Comparison of ENCODE assay signal across 42 mouse cellular contexts in the genomic region with DNA sequence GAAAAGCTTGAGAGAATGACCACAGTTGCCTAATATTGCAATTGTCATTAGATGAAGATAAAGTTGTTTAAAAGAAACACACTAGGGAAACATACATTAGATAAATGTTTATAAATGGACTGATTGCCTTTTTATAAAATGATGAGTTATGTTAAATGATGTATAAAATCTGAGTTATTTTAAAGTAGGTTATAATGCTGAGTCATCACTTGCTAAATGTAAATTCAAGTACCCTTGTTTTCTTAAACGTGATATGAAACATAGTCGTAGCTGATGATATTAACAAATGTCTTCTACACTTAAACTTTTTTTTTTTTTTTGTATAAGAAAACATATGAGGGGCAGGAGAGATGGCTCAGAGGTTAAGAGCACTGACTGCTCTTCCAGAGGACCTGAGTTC. TPM values are rescaled to one million over a fixed set of nuclear protein-coding genes. Genes with fewer than 3 reads are reported as not detected.
"Had no signal": no experiment of that assay in that cellular context is flagged by ENCODE, and none has a peak within 500 bp of the region (broad histone marks: within the 10 kb centered on the region; RNA-seq: fewer than 3 reads in every experiment).

No protein-coding gene starts in this region.

- H3K4me2 ChIP-seq: heart, embryonic 11.5 days; heart, embryonic 12.5 days; heart, embryonic 13.5 days; heart, embryonic 15.5 days; hindbrain, embryonic 13.5 days; hindbrain, embryonic 14.5 days; hindbrain, embryonic 15.5 days; intestine, embryonic 15.5 days; kidney, embryonic 15.5 days had no signal

- H3K4me1 ChIP-seq: heart, embryonic 12.5 days; heart, embryonic 13.5 days; heart, embryonic 15.5 days; hindbrain, embryonic 10.5 days; hindbrain, embryonic 13.5 days; hindbrain, embryonic 15.5 days; intestine, embryonic 15.5 days; kidney, embryonic 15.5 days had no signal

- H3K4me3 ChIP-seq: heart, embryonic 12.5 days; heart, embryonic 13.5 days; heart, embryonic 15.5 days; hindbrain, embryonic 10.5 days; hindbrain, embryonic 13.5 days; hindbrain, embryonic 15.5 days; intestine, embryonic 15.5 days; kidney, embryonic 15.5 days; layer of hippocampus, adult 2 months; left cerebral cortex, adult 2 months had no signal

- H3K27ac ChIP-seq: heart, embryonic 13.5 days; heart, embryonic 15.5 days; hindbrain, embryonic 10.5 days; hindbrain, embryonic 13.5 days; hindbrain, embryonic 14.5 days; hindbrain, embryonic 15.5 days; hindbrain, postnatal 0 days; intestine, embryonic 15.5 days; kidney, embryonic 15.5 days; kidney, postnatal 0 days; layer of hippocampus, adult 2 months; left cerebral cortex, adult 2 months had no signal

- H3K9me3 ChIP-seq: heart, embryonic 15.5 days; hindbrain, embryonic 13.5 days; hindbrain, embryonic 15.5 days; intestine, embryonic 15.5 days; kidney, embryonic 15.5 days had no signal

- H3K36me3 ChIP-seq: heart, embryonic 12.5 days; heart, embryonic 13.5 days; heart, embryonic 15.5 days; hindbrain, embryonic 10.5 days; hindbrain, embryonic 13.5 days; hindbrain, embryonic 15.5 days; intestine, embryonic 15.5 days; kidney, embryonic 15.5 days had no signal

- DNase-seq: heart, postnatal 36 days; kidney, adult 11 months; kidney, adult 18-20 months; kidney, adult 2 months; kidney, adult 8-10 months; kidney, postnatal 14 days; layer of hippocampus, adult 9-11 months; layer of hippocampus, postnatal 36 days had no signal

- H3K9ac ChIP-seq: heart, embryonic 12.5 days; heart, embryonic 13.5 days; heart, embryonic 15.5 days; hindbrain, embryonic 13.5 days; hindbrain, embryonic 14.5 days; hindbrain, embryonic 15.5 days; intestine, embryonic 15.5 days; kidney, embryonic 15.5 days had no signal

- ATAC-seq: hindbrain, embryonic 16.5 days; hindbrain, postnatal 0 days; inflammation-experienced regulatory T-cells, adult 6 months; intestine, embryonic 15.5 days; intestine, embryonic 16.5 days; intestine, postnatal 0 days had no signal

RNA-seq across cellular contexts. Expression of a gene that starts 5.3 kb away (rescaled TPM):
- total RNA-seq: heart, postnatal 10 days; heart, postnatal 25 days; heart, postnatal 36 days; hematopoietic stem cell, adult 5-6 weeks had no signal
- polyA plus RNA-seq: heart, embryonic 11.5 days; heart, embryonic 13.5 days; heart, embryonic 14.5 days; heart, embryonic 15.5 days; heart, postnatal 0 days; hindbrain, embryonic 11.5 days; hindbrain, embryonic 13.5 days; inflammation-experienced regulatory T-cells, adult 6 months; intestine, embryonic 14.5 days; intestine, embryonic 15.5 days; kidney, embryonic 14.5 days; kidney, embryonic 15.5 days; kidney, embryonic 16.5 days; kidney, postnatal 0 days had no signal

RNA-seq across cellular contexts. Expression of a gene that starts 11.9 kb away (rescaled TPM):
- total RNA-seq: hematopoietic stem cell, adult 5-6 weeks had no signal
- polyA plus RNA-seq: inflammation-experienced regulatory T-cells, adult 6 months; large intestine, adult 2 months had no signal

RNA-seq across cellular contexts. Expression of a gene that starts 25.1 kb away (rescaled TPM):
- total RNA-seq: heart, postnatal 10 days; heart, postnatal 14 days; heart, postnatal 25 days; heart, postnatal 4 days; hematopoietic stem cell, adult 5-6 weeks; hindbrain, postnatal 0 days; layer of hippocampus, adult 8-10 months; layer of hippocampus, postnatal 14 days; layer of hippocampus, postnatal 25 days had no signal
- polyA plus RNA-seq: heart, embryonic 11.5 days; heart, embryonic 12.5 days; heart, embryonic 13.5 days; heart, embryonic 14.5 days; heart, embryonic 15.5 days; heart, embryonic 16.5 days; heart, postnatal 0 days; hindbrain, embryonic 10.5 days; hindbrain, embryonic 11.5 days; hindbrain, embryonic 13.5 days; hindbrain, embryonic 14.5 days; hindbrain, embryonic 15.5 days; hindbrain, embryonic 16.5 days; hindbrain, postnatal 0 days; inflammation-experienced regulatory T-cells, adult 6 months; intestine, embryonic 14.5 days; intestine, embryonic 15.5 days; intestine, embryonic 16.5 days; intestine, postnatal 0 days; kidney, adult 2 months; kidney, embryonic 14.5 days; kidney, embryonic 15.5 days; kidney, embryonic 16.5 days; kidney, postnatal 0 days; large intestine, adult 2 months had no signal
